Mouse (Mus musculus): Measurements from ENCODE around the gene Map2k5. TPM values are rescaled to one million over a fixed set of nuclear protein-coding genes. Genes with fewer than 3 reads are reported as not detected.

Gene Map2k5
- polyA plus RNA-seq, 1 experiment = 27.7 TPM

DNA sequence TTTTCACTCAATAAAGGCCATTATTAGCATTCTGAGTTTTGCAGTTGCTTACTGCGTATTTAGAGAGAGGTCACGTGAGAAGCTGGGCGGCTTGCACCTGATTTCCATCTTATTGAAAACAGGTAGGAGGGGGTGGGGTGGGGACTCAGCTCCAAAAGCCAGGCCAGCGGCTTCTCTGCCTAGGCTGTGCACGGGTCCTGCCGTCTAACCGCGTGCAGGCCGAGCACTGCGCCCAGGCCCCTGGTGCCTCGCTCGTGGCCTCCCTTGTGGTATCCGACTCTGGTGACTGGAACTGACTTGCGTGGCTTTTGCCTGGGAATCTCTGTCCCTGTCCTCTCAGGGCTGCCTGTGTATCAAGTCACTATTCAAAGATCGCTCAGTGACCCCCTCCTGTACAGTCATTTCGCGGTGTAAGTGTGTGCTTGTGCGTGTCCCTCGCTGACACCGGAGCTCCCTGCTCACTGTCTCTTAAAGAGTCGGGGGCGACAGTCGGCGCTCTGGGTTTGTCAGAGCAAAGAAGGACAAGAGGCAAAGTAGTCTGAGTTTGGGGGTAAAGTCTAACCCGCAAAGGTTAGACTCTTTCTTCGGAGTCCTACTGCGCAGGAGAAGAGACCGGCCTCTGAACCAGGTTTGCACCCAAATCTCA, 245.6 kb downstream of the Map2k5 start:
- H3K27me3 ChIP-seq (ENCODE audit: control insufficient read depth, insufficient read depth, low read length) = peaks cover 10% of the 10 kb centered on the region
- 10% methylated on average over 28 of the region's 28 CpGs for WGBS
- DNase-seq (ENCODE audit: low read depth in 1 of 2, low spot score in 2 of 2) = peak; percentile 12 to 18

GRCm38 (mm10) chr9:63129641-63130041, 248.1 kb downstream of the Map2k5 start:
- WGBS = 86% methylated on average over 8 of the region's 8 CpGs
- no peak overlapping the region for H3K4me3 ChIP-seq (ENCODE audit: extremely low read depth, insufficient read depth, insufficient read length)
- H3K36me3 ChIP-seq (ENCODE audit: control insufficient read depth, insufficient read depth, low read length) = no peaks in the 10 kb centered on the region
- H3K4me1 ChIP-seq (ENCODE audit: control insufficient read depth, insufficient read depth, insufficient read length) = no peaks in the 10 kb centered on the region; the same call in 1 of the 2 replicates
- DNase-seq (ENCODE audit: low read depth in 1 of 2, low spot score in 2 of 2) = no peak
- TF ChIP-seq CTCF (IDR thresholded peaks at IDR 0.05; ENCODE audit: extremely low read depth, insufficient read depth, insufficient read length, insufficient replicate concordance) (no peak), POLR2A (IDR thresholded peaks at IDR 0.05; ENCODE audit: low read depth, low read length) (no peak)
- H3K27me3 ChIP-seq (ENCODE audit: control insufficient read depth, insufficient read depth, low read length) = 0 out of 2 replicates have a peak, but pooled peaks cover 2% of the 10 kb centered on the region
- no peak overlapping the region for H3K27ac ChIP-seq (ENCODE audit: insufficient read depth, low read length)

More for the DNA sequence above, 245.6 kb downstream of the Map2k5 start:
- H3K4me3 ChIP-seq (ENCODE audit: extremely low read depth, insufficient read depth, insufficient read length) = peak overlapping the region; percentile 87
- no peaks in the 10 kb centered on the region for H3K36me3 ChIP-seq (ENCODE audit: control insufficient read depth, insufficient read depth, low read length)
- H3K27ac ChIP-seq (ENCODE audit: insufficient read depth, low read length) = peak overlapping the region; percentile 88
- H3K4me1 ChIP-seq (ENCODE audit: control insufficient read depth, insufficient read depth, insufficient read length) = no peaks in the 10 kb centered on the region; the same call in none of the 2 replicates
- TF ChIP-seq POLR2A (IDR thresholded peaks at IDR 0.05; ENCODE audit: low read depth, low read length) (no peak), CTCF (IDR thresholded peaks at IDR 0.05; ENCODE audit: extremely low read depth, insufficient read depth, insufficient read length, insufficient replicate concordance) (no peak)

DNA sequence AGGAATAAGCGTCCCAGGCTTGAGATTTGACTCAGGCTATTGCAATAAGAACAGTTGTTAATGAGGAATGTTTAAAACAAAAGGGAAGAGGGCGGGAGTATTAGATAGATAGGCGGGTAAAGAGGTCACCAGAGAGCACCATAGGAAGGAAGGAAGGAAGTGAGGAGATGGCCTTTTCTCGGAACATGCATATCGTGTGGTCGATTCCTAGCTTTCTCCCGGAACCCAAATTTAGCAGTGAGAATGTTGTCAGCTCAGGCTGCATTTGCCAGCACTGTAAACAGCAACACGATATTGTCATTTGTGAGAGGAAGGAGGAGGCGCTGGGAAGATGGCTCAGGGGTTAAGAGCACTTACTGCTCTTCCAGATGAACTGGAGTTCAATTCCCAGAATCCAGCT, 253.2 kb downstream of the Map2k5 start:
- Histone ChIP-seq H3K4me3 (ENCODE audit: extremely low read depth, insufficient read depth, insufficient read length) (no peak overlapping the region), H3K4me1 (ENCODE audit: control insufficient read depth, insufficient read depth, insufficient read length) (0 out of 2 replicates have a peak, but pooled peaks cover 2% of the 10 kb centered on the region), H3K27me3 (ENCODE audit: control insufficient read depth, insufficient read depth, low read length) (no peaks in the 10 kb centered on the region), H3K27ac (ENCODE audit: insufficient read depth, low read length) (no peak overlapping the region), H3K36me3 (ENCODE audit: control insufficient read depth, insufficient read depth, low read length) (no peaks in the 10 kb centered on the region)
- whole genome bisulfite sequencing = 22% methylated on average over 9 of the region's 9 CpGs
- TF ChIP-seq POLR2A (IDR thresholded peaks at IDR 0.05; ENCODE audit: low read depth, low read length) = no peak
- no peak for TF ChIP-seq CTCF (IDR thresholded peaks at IDR 0.05; ENCODE audit: extremely low read depth, insufficient read depth, insufficient read length, insufficient replicate concordance)
- no peak for DNase-seq (ENCODE audit: low read depth in 1 of 2, low spot score in 2 of 2)

DNA sequence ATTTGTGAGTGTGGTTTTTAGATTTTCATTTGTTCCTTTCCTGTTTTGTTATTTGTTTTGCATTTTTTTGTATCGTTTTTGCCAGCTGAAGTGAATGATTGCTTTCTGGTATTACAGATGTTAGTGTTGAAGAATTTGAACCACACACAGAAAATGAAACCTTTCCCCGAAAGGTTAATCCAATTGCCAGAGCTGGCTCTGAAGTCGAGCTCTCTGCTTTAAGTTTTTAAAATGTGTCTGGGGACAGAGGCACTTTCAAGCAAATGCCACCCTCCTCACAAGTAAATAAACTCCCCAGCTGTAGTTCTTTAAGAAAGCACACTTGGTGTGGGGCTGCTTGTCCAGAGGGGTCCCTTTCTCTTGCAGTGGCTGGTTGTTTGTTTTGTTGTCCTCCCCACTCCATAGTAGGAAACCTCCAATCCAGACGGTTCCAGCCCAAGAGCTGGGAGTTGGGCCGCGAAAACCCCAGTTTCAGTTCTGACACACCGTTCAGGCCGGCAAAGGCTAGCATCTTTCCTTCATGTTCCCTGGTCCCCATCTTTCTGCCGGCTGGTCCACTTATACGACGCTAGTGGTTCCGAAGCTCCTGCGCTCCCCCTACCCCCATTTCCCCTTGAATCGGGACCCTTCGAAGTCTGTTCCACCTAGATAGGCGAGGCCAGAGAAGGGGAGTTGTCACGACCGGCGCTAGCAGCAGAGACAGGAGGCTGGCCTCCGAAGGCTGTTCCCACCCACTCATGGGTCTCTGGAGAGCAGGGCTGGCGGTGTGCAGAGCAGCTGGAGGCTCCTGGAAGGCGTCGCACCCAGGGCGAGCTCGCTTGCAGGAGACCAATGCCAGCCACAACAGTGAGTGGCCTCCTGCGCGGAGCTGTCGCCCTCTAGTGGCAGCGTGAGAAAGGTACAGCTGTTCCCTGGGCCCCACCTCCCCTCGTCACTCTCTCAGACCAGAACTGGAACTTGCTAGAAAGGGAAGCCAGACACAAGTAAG, 254.0 kb downstream of the Map2k5 start:
- peak overlapping the region; percentile 31; the same call in 1 of the 2 replicates for H3K27ac ChIP-seq (ENCODE audit: insufficient read depth, low read length)
- DNase-seq (ENCODE audit: low read depth in 1 of 2, low spot score in 2 of 2) = peak; percentile 72 to 84
- 5% methylated on average over 30 of the region's 30 CpGs for WGBS
- H3K4me1 ChIP-seq (ENCODE audit: control insufficient read depth, insufficient read depth, insufficient read length) = 0 out of 2 replicates have a peak, but pooled peaks cover 2% of the 10 kb centered on the region
- TF ChIP-seq CTCF (IDR thresholded peaks at IDR 0.05; ENCODE audit: extremely low read depth, insufficient read depth, insufficient read length, insufficient replicate concordance) (peak; percentile 100), POLR2A (IDR thresholded peaks at IDR 0.05; ENCODE audit: low read depth, low read length) (no peak)
- peak overlapping the region; percentile 60 for H3K4me3 ChIP-seq (ENCODE audit: extremely low read depth, insufficient read depth, insufficient read length)
- H3K27me3 ChIP-seq (ENCODE audit: control insufficient read depth, insufficient read depth, low read length) = no peaks in the 10 kb centered on the region
- H3K36me3 ChIP-seq (ENCODE audit: control insufficient read depth, insufficient read depth, low read length) = no peaks in the 10 kb centered on the region

GRCm38 (mm10) chr9:63122161-63122833, 255.4 kb downstream of the Map2k5 start:
- Histone ChIP-seq H3K4me1 (ENCODE audit: control insufficient read depth, insufficient read depth, insufficient read length) (0 out of 2 replicates have a peak, but pooled peaks cover 2% of the 10 kb centered on the region), H3K36me3 (ENCODE audit: control insufficient read depth, insufficient read depth, low read length) (no peaks in the 10 kb centered on the region), H3K27ac (ENCODE audit: insufficient read depth, low read length) (no peak overlapping the region), H3K27me3 (ENCODE audit: control insufficient read depth, insufficient read depth, low read length) (no peaks in the 10 kb centered on the region), H3K4me3 (ENCODE audit: extremely low read depth, insufficient read depth, insufficient read length) (no peak overlapping the region)
- 87% methylated on average over 8 of the region's 8 CpGs for WGBS
- DNase-seq (ENCODE audit: low read depth in 1 of 2, low spot score in 2 of 2) = no peak
- TF ChIP-seq POLR2A (IDR thresholded peaks at IDR 0.05; ENCODE audit: low read depth, low read length) (no peak), CTCF (IDR thresholded peaks at IDR 0.05; ENCODE audit: extremely low read depth, insufficient read depth, insufficient read length, insufficient replicate concordance) (no peak)

- Histone ChIP-seq H3K36me3 (ENCODE audit: control insufficient read depth, insufficient read depth, low read length) (no peaks in the 10 kb centered on the region), H3K27ac (ENCODE audit: insufficient read depth, low read length) (no peak overlapping the region), H3K4me3 (ENCODE audit: extremely low read depth, insufficient read depth, insufficient read length) (no peak overlapping the region), H3K4me1 (ENCODE audit: control insufficient read depth, insufficient read depth, insufficient read length) (no peaks in the 10 kb centered on the region), H3K27me3 (ENCODE audit: control insufficient read depth, insufficient read depth, low read length) (no peaks in the 10 kb centered on the region)
- 90% methylated on average over 5 of the region's 5 CpGs for whole genome bisulfite sequencing
- TF ChIP-seq CTCF (IDR thresholded peaks at IDR 0.05; ENCODE audit: extremely low read depth, insufficient read depth, insufficient read length, insufficient replicate concordance) (no peak), POLR2A (IDR thresholded peaks at IDR 0.05; ENCODE audit: low read depth, low read length) (no peak)
- DNase-seq (ENCODE audit: low read depth in 1 of 2, low spot score in 2 of 2) = no peak
These were observed 259.3 kb downstream of the Map2k5 start for GRCm38 (mm10) chr9:63118385-63118784.

Other genes starting within 250 kb of the Map2k5 start
- 0.04 and 0.09 TPM in 2 replicates for gene Skor1, start 228.9 kb downstream of the Map2k5 start, polyA plus RNA-seq (2012; rRNA removed)
- gene 2300009A05Rik, start 21.3 kb upstream of the Map2k5 start, polyA plus RNA-seq (2012; rRNA removed) = 29.5 and 67.7 TPM in 2 replicates
- gene Iqch, start 224.6 kb upstream of the Map2k5 start, polyA plus RNA-seq (2012; rRNA removed) = not detected in 2 replicates
- gene Aagab, start 224.8 kb upstream of the Map2k5 start, polyA plus RNA-seq (2012; rRNA removed) = 14.1 and 16.7 TPM in 2 replicates